Comparison of ENCODE assay signal across 27 mouse cellular contexts in genomic region chr7:145292726-145293125, GRCm38 (mm10). TPM values are rescaled to one million over a fixed set of nuclear protein-coding genes. Genes with fewer than 3 reads are reported as not detected.
DNase-seq lines count a peak whose midpoint lies in the region; ATAC-seq and TF ChIP-seq lines count a peak whose summit lies in the region.
"Had no signal": no experiment of that assay in that cellular context is flagged by ENCODE, and none has a peak within 500 bp of the region (broad histone marks: within the 10 kb centered on the region; RNA-seq: fewer than 3 reads in every experiment).

No protein-coding gene starts in this region.

- ATAC-seq in cerebellum, adult (ENCODE audit: insufficient number of reproducible peaks, low FRiP score, low TSS enrichment), result no peak
- peak; percentile 43; the same call in 1 of the 2 replicates for ATAC-seq in intestine, embryonic 15.5 days
- ATAC-seq in intestine, postnatal 0 days, result 0 out of 2 replicates have a peak, but pooled peaks have one; percentile 36
- ATAC-seq: activated CD4-positive, CD25-positive, alpha-beta regulatory T cell, adult 4 months; forebrain, embryonic 13.5 days; forebrain, embryonic 15.5 days; forebrain, postnatal 0 days had no signal

- H3K36me3 ChIP-seq in intestine, embryonic 15.5 days, result no peaks in the 10 kb centered on the region
- no peaks in the 10 kb centered on the region for H3K36me3 ChIP-seq in intestine, postnatal 0 days (ENCODE audit: control insufficient read depth, insufficient read depth)
- H3K36me3 ChIP-seq: embryonic facial prominence, embryonic 10.5 days; embryonic facial prominence, embryonic 12.5 days; forebrain, embryonic 15.5 days had no signal

- 52% methylated on average over 2 of the region's 2 CpGs for WGBS in intestine, embryonic 15.5 days
- 47% methylated on average over 2 of the region's 2 CpGs for WGBS in intestine, postnatal 0 days

- H3K4me3 ChIP-seq in intestine, embryonic 15.5 days (replicated peaks), result no peak overlapping the region
- H3K4me3 ChIP-seq in intestine, postnatal 0 days (ENCODE audit: low read depth, low read length), result no peak overlapping the region
- H3K4me3 ChIP-seq: embryonic facial prominence, embryonic 10.5 days; embryonic facial prominence, embryonic 12.5 days; forebrain, embryonic 13.5 days; forebrain, embryonic 15.5 days had no signal

- DNase-seq in cerebellum, adult 9-11 months, result peak; percentile 26
- DNase-seq in 3T3-L1 (ENCODE audit: low read depth, low spot score), result peak; percentile 7
- DNase-seq in ovary, adult 18-20 months (ENCODE audit: low spot score), result no peak
- no peak for DNase-seq in embryo, embryonic 9.5 days (ENCODE audit: extremely low spot score)
- no peak for DNase-seq in right cerebral cortex, postnatal 10 days (ENCODE audit: low spot score in 2 of 2)
- DNase-seq: adrenal gland, adult 8-10 months; adrenal gland, postnatal 14 days; adrenal gland, postnatal 36 days; cerebellum, adult 11-12 months; cerebellum, adult 2 months; cerebellum, adult 9-10 months; cerebellum, postnatal 14 days; cerebellum, postnatal 36 days; embryo, embryonic 11 days; forebrain, postnatal 0 days had no signal

- H3K4me2 ChIP-seq in intestine, embryonic 15.5 days (replicated peaks), result no peak overlapping the region
- no peak overlapping the region for H3K4me2 ChIP-seq in intestine, postnatal 0 days (replicated peaks; ENCODE audit: low read depth)
- H3K4me2 ChIP-seq: embryonic facial prominence, embryonic 12.5 days; forebrain, embryonic 13.5 days; forebrain, embryonic 15.5 days had no signal

- H3K9ac ChIP-seq in intestine, embryonic 15.5 days, result no peak overlapping the region
- no peak overlapping the region for H3K9ac ChIP-seq in intestine, postnatal 0 days (ENCODE audit: low read depth, low read length)
- H3K9ac ChIP-seq: embryonic facial prominence, embryonic 12.5 days; forebrain, embryonic 13.5 days; forebrain, embryonic 15.5 days; forebrain, postnatal 0 days had no signal

- H3K9me3 ChIP-seq in intestine, embryonic 15.5 days, result no peaks in the 10 kb centered on the region
- no peaks in the 10 kb centered on the region for H3K9me3 ChIP-seq in intestine, postnatal 0 days (ENCODE audit: control insufficient read depth)
- H3K9me3 ChIP-seq: embryonic facial prominence, embryonic 10.5 days; embryonic facial prominence, embryonic 12.5 days; forebrain, embryonic 13.5 days; forebrain, embryonic 15.5 days had no signal

- H3K27me3 ChIP-seq in intestine, embryonic 15.5 days (replicated peaks), result no peaks in the 10 kb centered on the region
- no peaks in the 10 kb centered on the region for H3K27me3 ChIP-seq in intestine, postnatal 0 days (replicated peaks; ENCODE audit: control insufficient read depth, insufficient read depth, low read length)
- H3K27me3 ChIP-seq: embryonic facial prominence, embryonic 12.5 days; forebrain, embryonic 13.5 days; forebrain, embryonic 15.5 days had no signal

- H3K27ac ChIP-seq in intestine, embryonic 15.5 days, result no peak overlapping the region
- H3K27ac ChIP-seq in intestine, postnatal 0 days (ENCODE audit: low read depth, low read length), result no peak overlapping the region
- H3K27ac ChIP-seq: embryonic facial prominence, embryonic 10.5 days; embryonic facial prominence, embryonic 12.5 days; forebrain, embryonic 13.5 days; forebrain, embryonic 15.5 days had no signal

- TF ChIP-seq CTCF in intestine, postnatal 0 days (IDR thresholded peaks at IDR 0.05; ENCODE audit: low read depth), result no peak

- H3K4me1 ChIP-seq in intestine, embryonic 15.5 days (replicated peaks), result no peaks in the 10 kb centered on the region
- no peaks in the 10 kb centered on the region for H3K4me1 ChIP-seq in intestine, postnatal 0 days (replicated peaks; ENCODE audit: control insufficient read depth, insufficient read depth, low read length)
- H3K4me1 ChIP-seq: embryonic facial prominence, embryonic 12.5 days; forebrain, embryonic 13.5 days; forebrain, embryonic 15.5 days had no signal

RNA-seq across cellular contexts. Expression of gene Mrgprf, which starts 7.9 kb away (rescaled TPM):
- polyA plus RNA-seq in intestine, embryonic 15.5 days (2015; fragmentation: Nextera tagmentation; extraction: Ambion mirVana), result 1.8 and 2.1 TPM in 2 replicates
- 3.5 and 4.3 TPM in 2 replicates for polyA plus RNA-seq in intestine, postnatal 0 days (2015; fragmentation: Nextera tagmentation; extraction: Ambion mirVana)
- polyA plus RNA-seq: activated CD4-positive, CD25-positive, alpha-beta regulatory T cell, adult 4 months had no signal

RNA-seq across cellular contexts. Expression of gene Tpcn2, which starts 8.9 kb away (rescaled TPM):
- 8.8 and 9.8 TPM in 2 replicates for polyA plus RNA-seq in intestine, embryonic 15.5 days (2015; fragmentation: Nextera tagmentation; extraction: Ambion mirVana)
- 7.6 and 8.0 TPM in 2 replicates for polyA plus RNA-seq in intestine, postnatal 0 days (2015; fragmentation: Nextera tagmentation; extraction: Ambion mirVana)

RNA-seq across cellular contexts. Expression of gene Mrgprd, which starts 21.9 kb away (rescaled TPM):
- not detected in 2 replicates for polyA plus RNA-seq in intestine, embryonic 15.5 days (2015; fragmentation: Nextera tagmentation; extraction: Ambion mirVana)
- polyA plus RNA-seq in intestine, postnatal 0 days (2015; fragmentation: Nextera tagmentation; extraction: Ambion mirVana), result not detected in 2 replicates
- polyA plus RNA-seq: activated CD4-positive, CD25-positive, alpha-beta regulatory T cell, adult 4 months; brain, embryonic 14.5 days; C2C12; cerebellum, adult 2 months; embryonic facial prominence, embryonic 10.5 days; embryonic facial prominence, embryonic 12.5 days; embryonic facial prominence, embryonic 14.5 days; forebrain, embryonic 11.5 days; forebrain, embryonic 13.5 days; forebrain, embryonic 15.5 days; forebrain, postnatal 0 days had no signal

Comparison
In these comparisons a context has a peak if more than half of its experiments do, and no peak if none do; other contexts are left out.
1. DNase-seq: peak in cerebellum, adult 9-11 months (single experiment) and 3T3-L1 (single experiment); none in ovary, adult 18-20 months (single experiment), embryo, embryonic 9.5 days (single experiment) and right cerebral cortex, postnatal 10 days (0 of 2).